ENCODE assay signal across 9 mouse cellular contexts in the genomic region with DNA sequence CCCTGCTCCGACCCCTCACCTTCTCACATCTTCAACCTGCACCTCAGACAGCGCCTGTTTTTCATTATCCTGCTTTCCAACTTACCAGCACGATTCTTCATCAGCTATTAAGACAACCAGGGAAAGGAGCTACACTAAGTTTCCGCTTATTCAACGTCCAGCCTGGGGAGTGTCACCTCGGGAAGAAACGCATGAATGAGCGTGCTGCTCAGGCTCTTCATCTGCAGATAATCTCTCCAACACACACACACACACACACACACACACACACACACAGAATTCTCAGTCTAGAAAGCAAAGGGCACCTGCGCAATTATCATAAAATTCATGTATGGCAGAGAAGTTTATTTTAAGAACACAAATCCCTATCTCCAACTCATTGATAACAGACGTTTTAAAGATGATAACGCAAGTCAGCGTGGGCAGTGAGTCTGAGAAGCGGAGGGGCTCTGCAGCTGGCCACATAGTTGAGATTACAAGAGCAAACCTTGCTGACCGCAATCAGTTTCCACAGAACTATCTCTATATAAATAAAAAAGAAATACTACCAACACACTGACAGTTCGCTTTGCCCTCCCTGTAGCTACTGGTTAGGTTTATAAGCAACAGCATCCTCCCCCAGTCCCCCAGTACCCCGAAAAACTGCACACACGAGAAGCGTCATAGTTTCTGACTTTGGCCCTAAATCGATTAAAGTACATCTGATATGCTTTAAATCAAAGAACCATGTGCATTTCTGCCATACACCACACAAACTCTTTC. TPM values are rescaled to one million over a fixed set of nuclear protein-coding genes. Genes with fewer than 3 reads are reported as not detected.
DNase-seq lines count a peak whose midpoint lies in the region; ATAC-seq and TF ChIP-seq lines count a peak whose summit lies in the region.
"Had no signal": no experiment of that assay in that cellular context is flagged by ENCODE, and none has a peak within 500 bp of the region (broad histone marks: within the 10 kb centered on the region; RNA-seq: fewer than 3 reads in every experiment).

No protein-coding gene starts in this region.

- no peak for DNase-seq in heart, postnatal 10 days
- peak; percentile 29 for DNase-seq in forebrain, postnatal 0 days
- no peak for DNase-seq in liver, postnatal 0 days
- DNase-seq in thymus, postnatal 25 days: no peak
- DNase-seq in frontal cortex, postnatal 10 days (ENCODE audit: low spot score in 2 of 2): no peak
- no peak for DNase-seq in cerebellum, postnatal 4 days (ENCODE audit: low spot score in 2 of 2)

- H3K4me2 ChIP-seq in heart, embryonic 14.5 days (ENCODE audit: low read length): peak overlapping the region; percentile 82
- peak overlapping the region; percentile 90 for H3K4me2 ChIP-seq in forebrain, postnatal 0 days (ENCODE audit: low read depth)
- peak overlapping the region; percentile 89 for H3K4me2 ChIP-seq in liver, postnatal 0 days (ENCODE audit: low read depth, low read length)

- H3K9ac ChIP-seq in heart, embryonic 14.5 days (ENCODE audit: low read length): peak overlapping the region; percentile 94
- peak overlapping the region; percentile 98 for H3K9ac ChIP-seq in forebrain, postnatal 0 days
- no peak overlapping the region for H3K9ac ChIP-seq in liver, postnatal 0 days (replicated peaks)

- H3K27me3 ChIP-seq in heart, embryonic 14.5 days (ENCODE audit: control insufficient read depth, insufficient read depth, low read length): no peaks in the 10 kb centered on the region
- no peaks in the 10 kb centered on the region for H3K27me3 ChIP-seq in forebrain, postnatal 0 days (ENCODE audit: insufficient read depth, low read length)
- H3K27me3 ChIP-seq in liver, postnatal 0 days (ENCODE audit: insufficient read depth, low read length): peaks cover 24% of the 10 kb centered on the region

- ATAC-seq in heart, embryonic 14.5 days (ENCODE audit: insufficient number of reproducible peaks, insufficient read depth, low FRiP score, low read depth): no peak
- ATAC-seq in forebrain, postnatal 0 days: no peak
- no peak for ATAC-seq in liver, postnatal 0 days

- WGBS in heart, embryonic 14.5 days: 8% methylated on average over 19 of the region's 19 CpGs
- WGBS in bone marrow, adult 2 months: 57% methylated on average over 19 of the region's 19 CpGs
- WGBS in forebrain, postnatal 0 days: 33% methylated on average over 19 of the region's 19 CpGs
- WGBS in liver, postnatal 0 days (ENCODE audit: insufficient replicate concordance): 40% methylated on average over 19 of the region's 19 CpGs

- TF ChIP-seq EP300 in liver, postnatal 0 days (IDR thresholded peaks at IDR 0.05; ENCODE audit: low read depth): no peak

- intact Hi-C loops in heart, postnatal 10 days (cut with DNase I): loop anchor here (1.0 to 10.0 kb wide), 6 partner anchors 50 to 619 kb away; no protein-coding TSS in a partner anchor

- H3K27ac ChIP-seq in heart, embryonic 14.5 days (replicated peaks in 1 of 2; ENCODE audit: control insufficient read depth in 1 of 2, insufficient read depth in 1 of 2, low read depth in 2 of 2, low read length in 2 of 2): peak overlapping the region; percentile 88 to 94
- H3K27ac ChIP-seq in bone marrow, adult 2 months (ENCODE audit: control insufficient read depth, insufficient read depth, low read depth, low read length, poor library complexity): no peak overlapping the region
- H3K27ac ChIP-seq in forebrain, postnatal 0 days (ENCODE audit: low read depth, low read length): peak overlapping the region; percentile 98
- no peak overlapping the region for H3K27ac ChIP-seq in liver, postnatal 0 days (ENCODE audit: low read depth)
- H3K27ac ChIP-seq: macrophage had no signal

- peak overlapping the region; percentile 79 to 83 for H3K4me3 ChIP-seq in heart, embryonic 14.5 days (ENCODE audit: control insufficient read depth in 1 of 2, insufficient read depth in 1 of 2, low read depth in 1 of 2, low read length in 2 of 2)
- H3K4me3 ChIP-seq in bone marrow, adult 2 months (replicated peaks; ENCODE audit: control insufficient read depth, low read depth, low read length): peak overlapping the region; percentile 21
- H3K4me3 ChIP-seq in forebrain, postnatal 0 days (ENCODE audit: low read depth, low read length): peak overlapping the region; percentile 82
- H3K4me3 ChIP-seq in liver, postnatal 0 days (ENCODE audit: low read depth, low read length): 0 out of 2 replicates have a peak overlapping the region, but pooled peaks have one; percentile 66

- TF ChIP-seq CTCF in bone marrow, adult 2 months (IDR thresholded peaks at IDR 0.05; ENCODE audit: control insufficient read depth, insufficient read depth, low read length): no peak
- no peak for TF ChIP-seq CTCF in forebrain, postnatal 0 days (IDR thresholded peaks at IDR 0.05; ENCODE audit: low read depth)
- TF ChIP-seq CTCF in liver, postnatal 0 days (IDR thresholded peaks at IDR 0.05; ENCODE audit: low read depth): no peak

- H3K36me3 ChIP-seq in heart, embryonic 14.5 days (ENCODE audit: control insufficient read depth, insufficient read depth, low read length): peaks cover 9% of the 10 kb centered on the region; the same call in 1 of the 2 replicates
- H3K36me3 ChIP-seq in forebrain, postnatal 0 days (ENCODE audit: insufficient read depth): no peaks in the 10 kb centered on the region
- H3K36me3 ChIP-seq in liver, postnatal 0 days (replicated peaks; ENCODE audit: insufficient read depth, low read length): no peaks in the 10 kb centered on the region

- peaks cover 37 to 65% of the 10 kb centered on the region in 2 experiments for H3K4me1 ChIP-seq in heart, embryonic 14.5 days (ENCODE audit: control insufficient read depth in 2 of 2, insufficient read depth in 2 of 2, low read length in 2 of 2)
- no peaks in the 10 kb centered on the region; the same call in 1 of the 2 replicates for H3K4me1 ChIP-seq in bone marrow, adult 2 months (ENCODE audit: control insufficient read depth, insufficient read depth, low read length)
- peaks cover 17% of the 10 kb centered on the region for H3K4me1 ChIP-seq in forebrain, postnatal 0 days (ENCODE audit: insufficient read depth)
- H3K4me1 ChIP-seq in liver, postnatal 0 days (ENCODE audit: insufficient read depth): peaks cover 6% of the 10 kb centered on the region

- H3K9me3 ChIP-seq in heart, embryonic 14.5 days (ENCODE audit: control insufficient read depth, low read length): no peaks in the 10 kb centered on the region
- H3K9me3 ChIP-seq in forebrain, postnatal 0 days (ENCODE audit: low read length): no peaks in the 10 kb centered on the region
- H3K9me3 ChIP-seq in liver, postnatal 0 days (ENCODE audit: low read length): no peaks in the 10 kb centered on the region

- no peak for TF ChIP-seq POLR2A in bone marrow, adult 2 months (IDR thresholded peaks at IDR 0.05; ENCODE audit: borderline replicate concordance, control insufficient read depth, low read depth, low read length)

RNA-seq across cellular contexts. Expression of a gene that starts 1.8 kb away (rescaled TPM):
- 2.6 and 3.4 TPM in 2 replicates for polyA plus RNA-seq in heart, embryonic 14.5 days (2014; fragmentation: Nextera tagmentation; extraction: Ambion mirVana)
- 10 to 100 TPM; 25.3 to 33.0 TPM for total RNA-seq in heart, postnatal 10 days (2021)
- polyA plus RNA-seq in bone marrow, adult 2 months (2011; ENCODE audit: insufficient read depth, insufficient read length, low replicate concordance, missing spikeins): 2.1 and 4.0 TPM in 2 replicates
- total RNA-seq in forebrain, postnatal 0 days (2014; rRNA removed): 25.9 and 28.7 TPM in 2 replicates
- 3.7 and 4.0 TPM in 2 replicates for polyA plus RNA-seq in forebrain, postnatal 0 days (2015; fragmentation: Nextera tagmentation; extraction: Ambion mirVana)
- polyA plus RNA-seq in liver, postnatal 0 days (2015; fragmentation: Nextera tagmentation; extraction: Ambion mirVana): 0.13 and 0.20 TPM in 2 replicates

Comparison
In these comparisons a context has a peak if more than half of its experiments do, and no peak if none do; other contexts are left out.
1. H3K27ac ChIP-seq: peak in heart, embryonic 14.5 days (2 of 2) and forebrain, postnatal 0 days (single experiment); none in bone marrow, adult 2 months (single experiment) and liver, postnatal 0 days (single experiment).
2. H3K4me3 ChIP-seq: peak in every context shown above with its lines; median percentile 82 in forebrain, postnatal 0 days; 81 in heart, embryonic 14.5 days; 66 in liver, postnatal 0 days; 21 in bone marrow, adult 2 months.
3. Peak in every context shown above with its lines, with median percentiles within 50 percentile points of each other: H3K4me2 ChIP-seq.